Mouse (Mus musculus) cerebellum, adult 11-12 months (tissue): ENCODE results near the gene Lrrc23.

Experiments used
- DNase-seq: peaks from one replicate; pipeline ENCODE4 v3.0.0; 2022

Lrrc23 gene

GRCm38 (mm10) chr6:124767536-124767919 lies 12.0 kb downstream of the Lrrc23 start:
- peak; percentile 42 for DNase-seq

- no peak for DNase-seq
Observed at GRCm38 (mm10) chr6:124765951-124766350, 13.6 kb downstream of the Lrrc23 start.

- DNase-seq, result peak; percentile 87
Observed at GRCm38 (mm10) chr6:124759259-124759658, 20.3 kb downstream of the Lrrc23 start.

- peak; percentile 46 for DNase-seq
Observed at GRCm38 (mm10) chr6:124758849-124759232, 20.7 kb downstream of the Lrrc23 start.

GRCm38 (mm10) chr6:124757909-124758848 lies 21.3 kb downstream of the Lrrc23 start:
- peak; percentile 83 for DNase-seq

- DNase-seq, result peak; percentile 51
Observed at GRCm38 (mm10) chr6:124757351-124757880, 22.1 kb downstream of the Lrrc23 start.

- peak; percentile 88 for DNase-seq
Observed at GRCm38 (mm10) chr6:124756652-124757350, 22.7 kb downstream of the Lrrc23 start.

GRCm38 (mm10) chr6:124755831-124756595 lies 23.5 kb downstream of the Lrrc23 start, which contains the start of the genes Gm45234 and Atn1:
Gene Gm45234, minus strand, starts transcription at chr6:124756021.
Gene Atn1, minus strand, starts transcription at chr6:124756524.
- peak; percentile 80 for DNase-seq

- DNase-seq, result no peak
Observed at GRCm38 (mm10) chr6:124755306-124755705, 24.2 kb downstream of the Lrrc23 start.

GRCm38 (mm10) chr6:124753861-124754260 lies 25.7 kb downstream of the Lrrc23 start:
- no peak for DNase-seq

GRCm38 (mm10) chr6:124750405-124750804 lies 29.1 kb downstream of the Lrrc23 start:
- DNase-seq, result no peak

- peak; percentile 73 for DNase-seq
Observed at GRCm38 (mm10) chr6:124746654-124747632, 32.6 kb downstream of the Lrrc23 start.

GRCm38 (mm10) chr6:124746296-124746605 lies 33.3 kb downstream of the Lrrc23 start:
- no peak for DNase-seq

GRCm38 (mm10) chr6:124745490-124746295 lies 33.8 kb downstream of the Lrrc23 start:
- peak; percentile 97 for DNase-seq

- DNase-seq, result peak; percentile 83
Observed at GRCm38 (mm10) chr6:124744755-124745321, 34.7 kb downstream of the Lrrc23 start.

- DNase-seq, result peak; percentile 67
Observed at GRCm38 (mm10) chr6:124743647-124744046, 35.9 kb downstream of the Lrrc23 start.

GRCm38 (mm10) chr6:124742839-124743514 lies 36.5 kb downstream of the Lrrc23 start:
- DNase-seq, result peak; percentile 73

- DNase-seq, result no peak
Observed at GRCm38 (mm10) chr6:124741842-124742241, 37.7 kb downstream of the Lrrc23 start.

GRCm38 (mm10) chr6:124740888-124741761 lies 38.4 kb downstream of the Lrrc23 start, which contains the start of gene Grcc10:
Gene Grcc10, minus strand, starts transcription at chr6:124741374.
- peak; percentile 90 for DNase-seq
